Mouse (Mus musculus): Measurements from ENCODE around the gene Gdf10. TPM values are rescaled to one million over a fixed set of nuclear protein-coding genes. Genes with fewer than 3 reads are reported as not detected.

Gene Gdf10
- polyA plus RNA-seq, 1 experiment from 2014 or later: 0.88 TPM

DNA sequence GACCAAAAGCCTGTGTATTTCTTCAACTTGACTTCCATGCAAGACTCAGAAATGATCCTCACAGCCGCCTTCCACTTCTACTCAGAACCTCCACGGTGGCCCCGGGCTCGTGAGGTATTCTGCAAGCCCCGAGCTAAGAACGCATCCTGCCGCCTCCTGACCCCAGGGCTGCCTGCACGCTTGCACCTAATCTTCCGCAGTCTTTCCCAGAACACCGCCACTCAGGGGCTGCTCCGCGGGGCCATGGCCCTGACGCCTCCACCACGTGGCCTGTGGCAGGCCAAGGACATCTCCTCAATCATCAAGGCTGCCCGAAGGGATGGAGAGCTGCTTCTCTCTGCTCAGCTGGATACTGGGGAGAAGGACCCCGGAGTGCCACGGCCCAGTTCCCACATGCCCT lies 8.5 kb downstream of the Gdf10 start:
- no peak for ATAC-seq (ENCODE audit: low FRiP score, low TSS enrichment)
- Histone ChIP-seq H3K4me1 (ENCODE audit: control insufficient read depth, insufficient read depth, low read length) (no peaks in the 10 kb centered on the region), H3K36me3 (ENCODE audit: control insufficient read depth, insufficient read depth, low read length) (no peaks in the 10 kb centered on the region), H3K27ac (ENCODE audit: low read depth, low read length) (no peak overlapping the region), H3K27me3 (ENCODE audit: control insufficient read depth, insufficient read depth, low read length) (peaks cover 26% of the 10 kb centered on the region), H3K4me3 (ENCODE audit: low read length) (no peak overlapping the region), H3K4me2 (replicated peaks; ENCODE audit: low read depth, low read length) (no peak overlapping the region), H3K9ac (ENCODE audit: low read depth, low read length) (no peak overlapping the region), H3K9me3 (ENCODE audit: control insufficient read depth, low read length) (no peaks in the 10 kb centered on the region; the same call in 1 of the 2 replicates)
- 46% methylated on average over 17 of the region's 17 CpGs for WGBS

DNA sequence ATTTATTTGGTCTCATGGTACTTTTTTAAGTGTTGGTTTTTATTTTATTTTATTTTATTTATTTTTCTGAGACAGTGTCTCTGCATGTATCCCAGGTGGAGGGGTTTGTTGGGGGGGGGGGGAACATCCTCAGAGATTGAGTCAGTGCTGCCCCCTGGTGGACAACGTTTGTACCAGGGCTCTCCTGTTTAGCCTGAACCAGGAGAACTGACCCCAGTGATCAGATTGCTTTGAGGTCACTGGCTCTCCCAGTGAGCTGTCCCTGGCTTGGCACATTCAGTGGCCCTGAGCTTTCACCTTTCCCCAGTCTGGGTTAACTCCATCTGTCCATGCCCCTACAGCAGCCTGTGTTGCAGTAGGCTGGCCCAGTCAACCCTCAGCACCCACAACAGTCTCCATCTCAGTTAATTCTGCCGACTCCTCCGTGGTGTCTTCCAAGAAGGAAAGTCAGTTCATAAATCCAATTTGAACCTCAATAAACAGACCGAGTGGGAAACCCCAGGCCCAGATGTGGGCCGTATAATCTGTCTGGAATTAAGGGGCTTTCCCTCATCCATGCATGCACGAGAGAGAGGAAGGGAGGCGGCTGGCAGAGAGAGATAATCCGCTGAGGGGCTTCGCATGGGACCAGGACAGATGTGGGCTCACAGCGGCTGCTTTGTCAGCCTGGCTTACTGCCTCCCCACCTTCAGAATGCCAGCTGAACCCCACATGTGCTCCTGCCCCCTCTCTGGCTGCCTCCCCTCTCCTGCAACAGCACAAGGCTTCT lies 9.7 kb downstream of the Gdf10 start:
- ATAC-seq (ENCODE audit: low FRiP score, low TSS enrichment): 0 out of 2 replicates have a peak, but pooled peaks have one; percentile 50
- Histone ChIP-seq H3K9me3 (ENCODE audit: control insufficient read depth, low read length) (no peaks in the 10 kb centered on the region; the same call in 1 of the 2 replicates), H3K9ac (ENCODE audit: low read depth, low read length) (no peak overlapping the region), H3K27me3 (ENCODE audit: control insufficient read depth, insufficient read depth, low read length) (peaks cover 21% of the 10 kb centered on the region), H3K27ac (ENCODE audit: low read depth, low read length) (no peak overlapping the region), H3K4me1 (ENCODE audit: control insufficient read depth, insufficient read depth, low read length) (no peaks in the 10 kb centered on the region), H3K4me3 (ENCODE audit: low read length) (no peak overlapping the region), H3K36me3 (ENCODE audit: control insufficient read depth, insufficient read depth, low read length) (no peaks in the 10 kb centered on the region), H3K4me2 (replicated peaks; ENCODE audit: low read depth, low read length) (no peak overlapping the region)
- 60% methylated on average over 10 of the region's 10 CpGs for WGBS

DNA sequence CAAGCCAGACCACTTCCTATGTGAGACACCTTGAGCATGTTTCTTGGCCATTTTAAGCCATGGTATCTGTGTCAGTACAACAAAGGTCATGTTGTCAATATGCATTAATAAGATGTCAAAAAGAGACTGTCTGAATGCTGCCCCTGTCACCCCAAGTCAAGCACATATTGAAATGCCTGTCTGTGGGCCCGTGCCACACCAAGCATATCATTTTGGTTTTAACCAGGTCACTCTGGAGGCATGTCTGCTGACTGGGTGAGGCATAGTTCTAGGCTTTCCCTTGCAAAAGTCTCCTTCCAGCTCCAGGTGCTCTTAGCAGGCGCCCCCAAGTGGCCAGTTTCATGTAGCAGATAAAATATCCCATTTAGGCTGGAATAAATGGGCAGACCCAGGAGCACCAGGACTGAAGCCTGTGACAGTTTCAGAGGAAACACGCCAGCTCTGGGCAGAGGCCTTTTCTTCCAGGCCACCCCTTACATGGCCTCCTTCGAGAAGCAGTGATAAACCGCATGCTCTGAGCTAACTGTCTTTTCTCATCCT lies 10.5 kb downstream of the Gdf10 start:
- H3K9ac ChIP-seq (ENCODE audit: low read depth, low read length): no peak overlapping the region
- peaks cover 21% of the 10 kb centered on the region for H3K27me3 ChIP-seq (ENCODE audit: control insufficient read depth, insufficient read depth, low read length)
- no peaks in the 10 kb centered on the region; the same call in 1 of the 2 replicates for H3K9me3 ChIP-seq (ENCODE audit: control insufficient read depth, low read length)
- no peaks in the 10 kb centered on the region for H3K4me1 ChIP-seq (ENCODE audit: control insufficient read depth, insufficient read depth, low read length)
- no peak overlapping the region for H3K4me3 ChIP-seq (ENCODE audit: low read length)
- H3K4me2 ChIP-seq (replicated peaks; ENCODE audit: low read depth, low read length): no peak overlapping the region
- WGBS: 40% methylated on average over 5 of the region's 5 CpGs
- ATAC-seq (ENCODE audit: low FRiP score, low TSS enrichment): 0 out of 2 replicates have a peak, but pooled peaks have one; percentile 5
- no peaks in the 10 kb centered on the region for H3K36me3 ChIP-seq (ENCODE audit: control insufficient read depth, insufficient read depth, low read length)
- no peak overlapping the region for H3K27ac ChIP-seq (ENCODE audit: low read depth, low read length)

DNA sequence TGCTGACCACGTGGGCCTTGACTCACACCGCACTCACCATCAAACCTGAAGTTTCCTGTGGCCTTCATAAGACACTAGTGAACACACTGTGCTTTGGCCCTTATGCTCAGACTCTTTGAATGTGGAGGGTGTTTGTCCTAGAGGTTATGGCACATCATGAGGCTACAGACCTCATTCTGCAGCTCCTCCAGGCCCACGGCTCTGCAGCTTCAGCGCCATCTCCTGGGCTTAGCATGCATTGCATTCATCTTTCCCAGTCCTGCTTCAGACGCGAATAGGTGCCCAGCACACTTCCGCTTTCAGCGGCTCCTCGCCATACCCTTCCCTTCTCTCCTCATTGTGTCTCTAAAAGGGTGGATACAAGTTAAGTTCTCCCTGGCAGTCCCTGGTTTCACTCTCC lies 15.7 kb downstream of the Gdf10 start:
- WGBS: 29% methylated on average over 9 of the region's 9 CpGs
- H3K9ac ChIP-seq (ENCODE audit: low read depth, low read length): no peak overlapping the region
- H3K9me3 ChIP-seq (ENCODE audit: control insufficient read depth, low read length): no peaks in the 10 kb centered on the region; the same call in 1 of the 2 replicates
- no peaks in the 10 kb centered on the region for H3K27me3 ChIP-seq (ENCODE audit: control insufficient read depth, insufficient read depth, low read length)
- no peak overlapping the region; the same call in 1 of the 2 replicates for H3K4me2 ChIP-seq (replicated peaks; ENCODE audit: low read depth, low read length)
- H3K4me3 ChIP-seq (ENCODE audit: low read length): no peak overlapping the region
- H3K27ac ChIP-seq (ENCODE audit: low read depth, low read length): no peak overlapping the region
- no peaks in the 10 kb centered on the region for H3K4me1 ChIP-seq (ENCODE audit: control insufficient read depth, insufficient read depth, low read length)
- ATAC-seq (ENCODE audit: low FRiP score, low TSS enrichment): no peak
- H3K36me3 ChIP-seq (ENCODE audit: control insufficient read depth, insufficient read depth, low read length): no peaks in the 10 kb centered on the region

DNA sequence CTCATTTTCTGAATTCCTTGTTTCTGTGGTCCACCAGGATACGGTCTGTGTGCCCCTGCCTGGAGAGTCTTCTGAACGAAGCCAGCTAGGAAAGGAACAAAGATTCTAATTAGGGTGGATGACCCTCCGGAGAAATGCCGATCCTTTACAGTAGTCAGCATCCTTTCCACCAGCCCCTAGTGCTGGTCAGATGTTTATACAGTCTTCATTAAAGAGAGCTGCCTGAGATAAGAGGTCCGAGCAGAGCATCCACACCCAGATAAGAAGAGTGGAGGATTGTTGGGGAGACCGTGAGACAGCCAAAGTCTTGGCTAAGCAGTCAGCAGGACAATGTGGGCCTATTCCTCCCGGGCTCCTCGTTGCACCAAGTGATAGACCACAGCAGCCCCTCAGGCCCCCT lies 17.4 kb downstream of the Gdf10 start, which contains the start of gene Gdf2:
TSS of gene Gdf2 (plus strand) at position 301 of the 400 bp plus-strand sequence.
- H3K27me3 ChIP-seq (ENCODE audit: control insufficient read depth, insufficient read depth, low read length): no peaks in the 10 kb centered on the region

DNA sequence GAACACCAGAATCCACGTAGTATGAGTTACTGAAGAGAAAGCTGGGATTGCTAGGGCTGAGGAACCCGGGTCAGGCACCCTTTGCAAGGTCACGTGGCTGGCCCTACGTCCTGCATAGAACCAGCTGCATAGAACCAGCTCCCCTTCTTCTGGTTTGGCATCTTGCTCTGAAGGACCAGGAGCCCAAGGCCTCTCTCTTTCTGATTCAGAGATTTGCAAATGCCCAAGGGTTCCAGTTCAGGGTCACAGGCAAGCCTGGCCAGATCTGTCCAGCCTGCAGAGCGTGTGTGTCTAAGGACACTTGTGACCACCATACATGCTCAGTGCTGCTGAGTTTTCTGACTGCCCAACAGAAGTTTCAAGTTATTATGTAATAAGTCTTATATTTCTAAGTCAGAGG lies 18.8 kb downstream of the Gdf10 start:
- no peaks in the 10 kb centered on the region for H3K36me3 ChIP-seq (ENCODE audit: control insufficient read depth, insufficient read depth, low read length)
- no peaks in the 10 kb centered on the region for H3K27me3 ChIP-seq (ENCODE audit: control insufficient read depth, insufficient read depth, low read length)
- no peak overlapping the region for H3K4me3 ChIP-seq (ENCODE audit: low read length)
- H3K4me1 ChIP-seq (ENCODE audit: control insufficient read depth, insufficient read depth, low read length): no peaks in the 10 kb centered on the region
- H3K9me3 ChIP-seq (ENCODE audit: control insufficient read depth, low read length): no peaks in the 10 kb centered on the region
- WGBS: 76% methylated on average over 5 of the region's 5 CpGs
- H3K4me2 ChIP-seq (replicated peaks; ENCODE audit: low read depth, low read length): no peak overlapping the region
- no peak overlapping the region for H3K27ac ChIP-seq (ENCODE audit: low read depth, low read length)
- no peak for ATAC-seq (ENCODE audit: low FRiP score, low TSS enrichment)
- H3K9ac ChIP-seq (ENCODE audit: low read depth, low read length): no peak overlapping the region

More for the DNA sequence above, 17.4 kb downstream of the Gdf10 start, which contains the start of gene Gdf2:
- no peak within 1 kb of the TSS for H3K4me2 ChIP-seq (replicated peaks; ENCODE audit: low read depth, low read length)
- no peaks in the 10 kb centered on the region for H3K4me1 ChIP-seq (ENCODE audit: control insufficient read depth, insufficient read depth, low read length)
- ATAC-seq (ENCODE audit: low FRiP score, low TSS enrichment): no peak
- no peak within 1 kb of the TSS for H3K4me3 ChIP-seq (ENCODE audit: low read length)
- no peak within 1 kb of the TSS for H3K9ac ChIP-seq (ENCODE audit: low read depth, low read length)
- H3K36me3 ChIP-seq (ENCODE audit: control insufficient read depth, insufficient read depth, low read length): no peaks in the 10 kb centered on the region
- H3K9me3 ChIP-seq (ENCODE audit: control insufficient read depth, low read length): no peaks in the 10 kb centered on the region; the same call in 1 of the 2 replicates
- WGBS: 83% methylated on average over 8 of the region's 8 CpGs
- H3K27ac ChIP-seq (ENCODE audit: low read depth, low read length): no peak within 1 kb of the TSS

DNA sequence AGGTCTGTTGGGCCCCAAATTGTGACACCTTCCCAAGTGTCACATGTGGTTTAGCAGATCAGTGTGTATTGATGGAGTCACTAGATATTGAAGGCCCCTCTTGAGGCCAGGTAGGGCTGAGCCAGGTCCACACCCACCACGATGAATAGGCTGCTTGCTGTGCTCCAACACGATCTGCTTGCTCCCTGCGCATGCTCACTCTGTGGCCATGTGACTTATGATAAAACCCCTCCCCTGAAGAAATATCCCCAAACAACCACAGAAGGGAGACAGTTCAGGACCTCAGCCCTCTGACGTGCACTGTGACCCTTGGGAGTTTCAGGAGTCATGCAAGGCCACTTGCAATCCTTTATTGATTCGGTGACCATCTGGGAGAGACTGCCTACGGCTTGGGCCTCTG lies 22.7 kb downstream of the Gdf10 start:
- Histone ChIP-seq H3K4me1 (ENCODE audit: control insufficient read depth, insufficient read depth, low read length) (no peaks in the 10 kb centered on the region), H3K9ac (ENCODE audit: low read depth, low read length) (no peak overlapping the region), H3K4me2 (replicated peaks; ENCODE audit: low read depth, low read length) (no peak overlapping the region), H3K36me3 (ENCODE audit: control insufficient read depth, insufficient read depth, low read length) (no peaks in the 10 kb centered on the region), H3K4me3 (ENCODE audit: low read length) (no peak overlapping the region), H3K9me3 (ENCODE audit: control insufficient read depth, low read length) (no peaks in the 10 kb centered on the region), H3K27me3 (ENCODE audit: control insufficient read depth, insufficient read depth, low read length) (no peaks in the 10 kb centered on the region), H3K27ac (ENCODE audit: low read depth, low read length) (no peak overlapping the region)
- WGBS: 81% methylated on average over 6 of the region's 6 CpGs
- ATAC-seq (ENCODE audit: low FRiP score, low TSS enrichment): no peak

DNA sequence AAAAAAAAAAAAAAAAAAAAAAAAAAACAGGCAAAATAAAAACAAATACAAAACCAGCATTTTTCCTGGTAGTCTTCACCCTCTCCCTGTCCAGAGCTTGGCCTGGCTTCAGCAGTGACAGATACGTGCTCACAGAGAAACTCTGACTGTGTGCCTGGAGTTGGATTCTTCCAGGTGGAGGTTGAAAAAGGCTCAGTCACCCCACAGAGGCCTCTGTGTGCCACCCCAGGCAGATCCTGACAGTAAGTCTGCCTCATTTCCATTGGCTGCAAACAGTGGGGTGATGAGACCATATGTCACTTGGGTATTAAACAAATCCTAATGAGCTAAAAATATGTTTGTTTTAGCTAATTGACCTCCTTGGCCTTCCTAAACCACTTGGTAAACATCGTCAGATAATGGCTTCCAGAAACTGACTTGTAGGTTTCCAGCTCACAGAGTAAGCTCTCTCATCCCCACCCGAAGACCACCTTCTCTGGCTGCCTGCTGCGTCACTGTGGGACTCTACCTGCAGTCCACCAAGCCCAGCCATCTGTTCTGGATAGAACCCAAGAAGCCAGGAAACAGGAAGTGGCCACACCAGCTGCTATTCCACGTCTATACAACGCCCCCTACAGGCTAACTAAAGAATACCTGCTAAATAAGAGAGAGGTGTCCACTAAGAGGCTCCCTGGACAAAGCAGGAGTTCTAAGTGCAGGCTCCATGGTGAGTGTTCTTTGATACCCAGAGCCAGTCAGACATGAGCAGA lies 29.0 kb downstream of the Gdf10 start:
- no peak for ATAC-seq (ENCODE audit: low FRiP score, low TSS enrichment)
- H3K27ac ChIP-seq (ENCODE audit: low read depth, low read length): no peak overlapping the region
- no peaks in the 10 kb centered on the region for H3K36me3 ChIP-seq (ENCODE audit: control insufficient read depth, insufficient read depth, low read length)
- no peak overlapping the region for H3K4me2 ChIP-seq (replicated peaks; ENCODE audit: low read depth, low read length)
- H3K4me1 ChIP-seq (ENCODE audit: control insufficient read depth, insufficient read depth, low read length): no peaks in the 10 kb centered on the region
- H3K4me3 ChIP-seq (ENCODE audit: low read length): no peak overlapping the region
- 63% methylated on average over 6 of the region's 6 CpGs for WGBS
- no peaks in the 10 kb centered on the region for H3K27me3 ChIP-seq (ENCODE audit: control insufficient read depth, insufficient read depth, low read length)
- no peaks in the 10 kb centered on the region for H3K9me3 ChIP-seq (ENCODE audit: control insufficient read depth, low read length)
- no peak overlapping the region for H3K9ac ChIP-seq (ENCODE audit: low read depth, low read length)

DNA sequence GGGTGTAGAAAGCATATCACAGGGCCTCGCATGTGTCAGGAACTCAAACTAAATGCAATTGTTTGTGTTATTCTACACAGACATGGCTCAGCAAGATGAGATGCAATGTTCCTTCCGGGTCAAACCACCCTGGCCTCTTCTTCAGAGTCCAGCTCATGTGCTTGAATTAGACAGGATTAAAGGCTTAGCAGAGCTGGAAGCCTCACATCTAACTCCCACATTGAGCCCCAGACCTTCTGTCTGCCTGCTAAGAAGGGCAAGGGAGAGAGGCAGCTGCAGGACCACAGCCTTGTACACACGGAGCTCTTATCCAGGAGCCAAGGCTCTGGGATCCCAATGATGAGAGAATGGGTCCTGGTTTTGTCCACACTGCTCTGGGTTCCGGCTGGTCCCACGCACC lies 30.4 kb downstream of the Gdf10 start, which contains the start of gene Rbp3:
TSS of gene Rbp3 (plus strand) at position 243 of the 400 bp plus-strand sequence.
- 86% methylated on average over 5 of the region's 5 CpGs for WGBS
- no peak within 1 kb of the TSS for H3K4me2 ChIP-seq (replicated peaks; ENCODE audit: low read depth, low read length)
- no peak for ATAC-seq (ENCODE audit: low FRiP score, low TSS enrichment)
- H3K27me3 ChIP-seq (ENCODE audit: control insufficient read depth, insufficient read depth, low read length): no peaks in the 10 kb centered on the region
- H3K36me3 ChIP-seq (ENCODE audit: control insufficient read depth, insufficient read depth, low read length): no peaks in the 10 kb centered on the region
- H3K27ac ChIP-seq (ENCODE audit: low read depth, low read length): no peak within 1 kb of the TSS
- H3K9ac ChIP-seq (ENCODE audit: low read depth, low read length): no peak within 1 kb of the TSS
- no peaks in the 10 kb centered on the region for H3K4me1 ChIP-seq (ENCODE audit: control insufficient read depth, insufficient read depth, low read length)
- H3K9me3 ChIP-seq (ENCODE audit: control insufficient read depth, low read length): no peaks in the 10 kb centered on the region
- no peak within 1 kb of the TSS for H3K4me3 ChIP-seq (ENCODE audit: low read length)

Measured in kidney, embryonic 14.5 days (tissue).